Mouse (Mus musculus) thymus, postnatal 14 days (tissue): ENCODE measurements at regions not wholly inside any gene's neighbourhood (a gene's known extent, or its start where the extent isn't known, plus 50 kb on each side); places are given as distances from the start of the nearest gene placed in this dataset.
"Not testable (repeated sequence)": the region's sequence is repeated elsewhere in the genome, so short reads cannot be mapped to it uniquely, and the experiment has no call there.

Experiments used
- DNase-seq: peaks from one replicate; pipeline ENCODE4 v3.0.0; 2021

- DNase-seq = no peak
These were observed 147.7 kb upstream of the Ubl3 start for GRCm38 (mm10) chr5:148700240-148700639.

GRCm38 (mm10) chr5:148697631-148698368 is 145.2 kb upstream of the Ubl3 start:
- DNase-seq = no peak

GRCm38 (mm10) chr5:148694352-148694751 is 141.8 kb upstream of the Ubl3 start:
- DNase-seq = no peak

- no peak for DNase-seq
These were observed 138.9 kb upstream of the Ubl3 start for GRCm38 (mm10) chr5:148691486-148691885.

GRCm38 (mm10) chr5:148690823-148691197 is 138.2 kb upstream of the Ubl3 start:
- DNase-seq = no peak

- DNase-seq = no peak
These were observed 137.7 kb upstream of the Ubl3 start for GRCm38 (mm10) chr5:148690158-148690822.

GRCm38 (mm10) chr5:148689297-148689696 is 136.7 kb upstream of the Ubl3 start:
- DNase-seq = no peak

GRCm38 (mm10) chr5:148688501-148688900 is 135.9 kb upstream of the Ubl3 start:
- DNase-seq = no peak

- DNase-seq = no peak
These were observed 135.2 kb upstream of the Ubl3 start for GRCm38 (mm10) chr5:148687827-148688226.

- DNase-seq = no peak
These were observed 131.6 kb upstream of the Ubl3 start for GRCm38 (mm10) chr5:148684216-148684615.

GRCm38 (mm10) chr5:148682553-148682952 is 130.0 kb upstream of the Ubl3 start:
- DNase-seq = no peak

- no peak for DNase-seq
These were observed 127.8 kb upstream of the Ubl3 start for GRCm38 (mm10) chr5:148680341-148680740.

- DNase-seq = peak; percentile 50
These were observed 127.0 kb upstream of the Ubl3 start for GRCm38 (mm10) chr5:148679586-148679985.

GRCm38 (mm10) chr5:148678285-148678937 is 125.8 kb upstream of the Ubl3 start:
- not testable (repeated sequence) for DNase-seq

GRCm38 (mm10) chr5:148674281-148674680 is 121.7 kb upstream of the Ubl3 start:
- peak; percentile 38 for DNase-seq

GRCm38 (mm10) chr5:148662281-148662741 is 109.7 kb upstream of the Ubl3 start:
- DNase-seq = no peak

- DNase-seq = peak; percentile 14
These were observed 108.5 kb upstream of the Ubl3 start for GRCm38 (mm10) chr5:148661120-148661519.

GRCm38 (mm10) chr5:148657936-148658640 is 105.5 kb upstream of the Ubl3 start:
- no peak for DNase-seq

GRCm38 (mm10) chr5:148652525-148653243 is 100.1 kb upstream of the Ubl3 start:
- no peak for DNase-seq

GRCm38 (mm10) chr5:148651736-148652135 is 99.1 kb upstream of the Ubl3 start:
- DNase-seq = no peak

GRCm38 (mm10) chr5:148649573-148649972 is 97.0 kb upstream of the Ubl3 start:
- not testable (repeated sequence) for DNase-seq

GRCm38 (mm10) chr5:148649123-148649522 is 96.5 kb upstream of the Ubl3 start:
- DNase-seq = no peak

- DNase-seq = no peak
These were observed 95.1 kb upstream of the Ubl3 start for GRCm38 (mm10) chr5:148647644-148648043.
